Mouse (Mus musculus): ENCODE measurements around the gene Foxn2.

DNA sequence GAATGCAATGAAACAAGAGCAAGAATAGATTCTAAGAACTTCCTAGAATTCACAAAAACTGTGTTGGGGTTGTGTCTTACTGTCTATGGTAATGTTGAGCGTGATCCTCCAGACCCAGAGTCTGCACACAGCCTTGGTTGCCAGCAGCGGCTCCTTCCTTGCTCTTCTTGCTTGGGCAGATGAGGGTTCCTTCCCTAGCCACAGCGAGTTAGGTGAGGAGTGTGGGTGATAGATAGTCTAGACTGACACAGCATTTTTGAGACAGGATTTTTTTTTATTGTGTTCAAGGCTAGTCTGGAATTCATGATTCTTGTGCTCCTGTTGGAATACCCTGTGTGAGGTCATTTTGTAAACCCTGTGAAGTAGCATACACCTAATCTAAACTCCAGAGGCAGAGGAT, 41.1 kb downstream of the Foxn2 start:
- TF ChIP-seq POLR2A (IDR thresholded peaks at IDR 0.05; ENCODE audit: control insufficient read depth, low read depth, low read length), result no peak
- TF ChIP-seq CTCF (IDR thresholded peaks at IDR 0.05; ENCODE audit: control insufficient read depth, insufficient read depth, insufficient replicate concordance, low read depth, low read length), result no peak
